Mouse (Mus musculus) intestine, embryonic 15.5 days (tissue): ENCODE data around the gene Arl6. TPM values are rescaled to one million over a fixed set of nuclear protein-coding genes. Genes with fewer than 3 reads are reported as not detected.

Experiments used
- ATAC-seq: fragments of 200-750 bp; cut with Nextera tagmentation; 2 replicates; pipeline ENCODE4 v1.8.0; 2017; ENCODE audit warnings: moderate TSS enrichment, moderate library complexity
- H3K27ac ChIP-seq: fragments of 300-500 bp; sonication (generic); 2 replicates; pipeline ENCODE4 v1.5.1; 2015; ENCODE audit warnings: mild to moderate bottlenecking, inconsistent platforms
- H3K27me3 ChIP-seq: fragments of 300-500 bp; sonication (generic); replicated peaks from 2 replicates; pipeline ENCODE4 v1.6.1; 2015; ENCODE audit warnings: inconsistent platforms
- H3K36me3 ChIP-seq: fragments of 300-500 bp; sonication (generic); 2 replicates; pipeline ENCODE4 v1.6.1; 2015; ENCODE audit warnings: inconsistent platforms
- H3K4me1 ChIP-seq: fragments of 300-500 bp; sonication (generic); replicated peaks from 2 replicates; pipeline ENCODE4 v1.6.1; 2015; ENCODE audit warnings: inconsistent platforms
- H3K4me2 ChIP-seq: fragments of 300-500 bp; sonication (generic); replicated peaks from 2 replicates; pipeline ENCODE4 v1.6.1; 2015; ENCODE audit warnings: mild to moderate bottlenecking, inconsistent platforms
- H3K4me3 ChIP-seq: fragments of 300-500 bp; sonication (generic); replicated peaks from 2 replicates; pipeline ENCODE4 v1.5.1; 2015; ENCODE audit warnings: inconsistent platforms
- H3K9ac ChIP-seq: fragments of 300-500 bp; sonication (generic); 2 replicates; pipeline ENCODE4 v1.6.1; 2015; ENCODE audit warnings: inconsistent platforms
- H3K9me3 ChIP-seq: fragments of 300-500 bp; sonication (generic); 2 replicates; pipeline ENCODE4 v1.6.1; 2016; ENCODE audit warnings: inconsistent platforms
- WGBS: fragments of 180-500 bp; shearing (Covaris S2); methylation state at CpG from one replicate; pipeline ENCODE4 v1.1.7; 2015; 5-methylcytosine and 5-hydroxymethylcytosine counted together
- polyA plus RNA-seq: library from polyadenylated mRNA; unstranded; fragments of >200 nt; fragmentation: Nextera tagmentation; extraction: Ambion mirVana; gene quantifications from 2 replicates; pipeline ENCODE4 v1.2.1, GENCODE M21; 2015

Arl6 gene
- polyA plus RNA-seq, result 18.0 and 22.2 TPM in 2 replicates

DNA sequence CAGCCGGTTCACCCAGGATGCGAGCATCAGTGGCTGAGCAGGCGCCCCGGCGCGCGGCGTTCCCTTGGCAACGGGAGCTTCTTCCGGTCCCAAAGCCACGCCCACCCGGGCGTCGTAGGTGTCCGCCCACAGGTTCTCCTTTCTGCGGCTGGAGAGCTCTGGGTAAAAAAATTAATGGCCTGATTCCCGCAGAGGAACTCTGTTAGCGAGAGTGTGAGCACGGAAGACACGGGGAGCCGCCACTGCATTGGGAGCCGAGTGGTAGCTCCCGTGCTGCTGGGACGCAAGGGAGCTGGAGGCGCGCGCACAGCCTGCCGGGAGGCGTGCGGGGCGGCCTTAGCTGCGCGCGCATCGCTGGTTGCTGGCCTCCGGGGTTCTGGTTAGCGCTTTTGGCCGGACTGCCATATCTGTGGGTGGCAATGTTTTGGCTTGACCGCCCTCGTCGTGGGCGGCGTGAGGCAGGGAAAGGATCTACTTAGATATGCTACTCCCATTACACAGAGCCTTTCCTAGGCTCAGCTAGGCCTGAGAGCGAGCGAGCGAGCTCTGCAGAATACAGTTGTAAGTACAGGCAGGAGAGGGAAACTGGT lies at the start of gene Arl6:
TSS of gene Arl6 (minus strand) at position 290 of the 590 bp plus-strand sequence.
- peak within 1 kb of the TSS; percentile 56 for H3K4me3 ChIP-seq
- H3K27ac ChIP-seq, result peak within 1 kb of the TSS; percentile 96
- under 1% methylated on average over 46 of the region's 46 CpGs for WGBS
- no peaks in the 10 kb centered on the region for H3K36me3 ChIP-seq
- H3K4me1 ChIP-seq, result no peaks in the 10 kb centered on the region
- peak within 1 kb of the TSS; percentile 77 for H3K4me2 ChIP-seq
- ATAC-seq, result peak; percentile 99
- no peaks in the 10 kb centered on the region for H3K9me3 ChIP-seq
- H3K9ac ChIP-seq, result peak within 1 kb of the TSS; percentile 46
- H3K27me3 ChIP-seq, result no peaks in the 10 kb centered on the region

DNA sequence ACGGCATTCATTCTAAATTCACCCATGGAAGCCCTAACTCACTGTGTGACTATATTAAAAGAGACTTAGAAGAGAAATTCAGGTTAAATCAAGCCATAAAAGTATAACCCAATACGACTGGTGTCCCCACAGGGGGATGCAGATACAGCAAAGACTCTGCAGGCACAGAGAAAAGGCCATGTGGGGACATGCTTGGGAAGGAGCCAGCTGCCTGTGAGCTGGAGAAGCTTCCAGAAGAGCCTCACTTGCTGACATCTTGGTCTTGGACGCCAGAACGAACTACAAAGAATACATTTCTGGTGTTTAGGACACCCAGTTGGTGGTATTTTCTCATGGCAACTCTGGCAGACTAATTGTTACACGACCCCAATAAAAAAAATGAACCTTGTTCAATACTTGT lies 45.9 kb upstream of the Arl6 start:
- H3K4me3 ChIP-seq, result no peak overlapping the region
- no peaks in the 10 kb centered on the region for H3K9me3 ChIP-seq
- no peaks in the 10 kb centered on the region for H3K27me3 ChIP-seq
- ATAC-seq, result no peak
- no peak overlapping the region for H3K4me2 ChIP-seq
- 71% methylated on average over 5 of the region's 5 CpGs for WGBS
- no peak overlapping the region for H3K27ac ChIP-seq
- no peaks in the 10 kb centered on the region for H3K36me3 ChIP-seq
- no peak overlapping the region for H3K9ac ChIP-seq
- H3K4me1 ChIP-seq, result no peaks in the 10 kb centered on the region

DNA sequence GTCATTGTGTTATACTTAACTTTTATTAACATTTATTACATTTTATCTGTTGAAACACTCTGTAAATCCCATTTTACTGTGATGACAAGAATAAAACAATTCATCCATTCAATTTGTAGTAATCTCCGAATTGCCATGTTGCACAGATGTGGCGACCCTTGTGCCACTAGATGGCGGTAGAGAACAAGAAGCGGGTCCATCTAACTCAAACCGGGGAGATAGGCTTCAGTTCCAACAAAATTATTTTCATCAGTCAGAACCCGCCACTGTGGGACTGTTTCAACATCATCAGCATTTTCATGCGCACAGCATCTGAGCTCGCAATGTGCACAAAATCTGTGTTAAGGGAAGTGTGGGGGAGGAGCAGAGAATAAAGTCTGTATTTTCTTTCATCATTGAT lies 44.2 kb upstream of the Arl6 start:
- H3K36me3 ChIP-seq, result no peaks in the 10 kb centered on the region
- H3K4me3 ChIP-seq, result no peak overlapping the region
- H3K9me3 ChIP-seq, result no peaks in the 10 kb centered on the region
- 5% methylated on average over 8 of the region's 8 CpGs for WGBS
- no peaks in the 10 kb centered on the region for H3K4me1 ChIP-seq
- no peak overlapping the region for H3K9ac ChIP-seq
- no peaks in the 10 kb centered on the region for H3K27me3 ChIP-seq
- peak; percentile 71 for ATAC-seq
- H3K27ac ChIP-seq, result no peak overlapping the region
- no peak overlapping the region for H3K4me2 ChIP-seq

DNA sequence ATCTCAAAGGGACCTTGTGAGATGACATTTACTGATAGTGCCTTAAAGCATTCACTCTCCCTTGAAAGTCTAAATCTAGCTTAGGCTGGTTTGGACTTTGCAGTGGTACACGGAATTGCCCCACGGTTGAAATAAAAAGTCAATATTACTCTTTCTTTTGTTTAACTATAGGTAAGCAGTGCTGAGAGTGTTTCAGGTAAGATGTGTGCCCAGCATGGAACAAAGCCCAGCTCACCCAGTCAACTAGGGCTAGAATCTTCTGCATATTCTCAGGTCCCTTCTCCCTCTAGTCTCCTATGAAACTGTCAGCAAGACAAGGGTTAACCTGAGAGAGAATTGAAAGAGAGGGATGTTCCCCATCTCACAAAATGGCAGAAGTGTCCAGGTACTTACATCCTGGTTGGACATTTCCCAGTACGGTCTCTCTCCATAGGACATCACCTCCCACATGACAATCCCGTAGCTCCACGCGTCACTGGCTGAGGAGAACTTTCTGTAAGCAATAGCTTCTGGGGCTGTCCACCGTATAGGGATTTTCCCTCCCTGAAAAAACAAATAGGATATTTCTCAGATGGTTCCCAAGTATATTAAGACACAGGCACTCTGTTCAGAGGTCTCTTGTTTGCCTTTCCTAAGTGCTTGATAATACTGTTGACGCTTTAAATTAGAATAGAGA lies 43.2 kb upstream of the Arl6 start:
- Histone ChIP-seq H3K4me1 (no peaks in the 10 kb centered on the region), H3K9ac (no peak overlapping the region), H3K4me2 (no peak overlapping the region), H3K9me3 (no peaks in the 10 kb centered on the region), H3K4me3 (no peak overlapping the region), H3K36me3 (no peaks in the 10 kb centered on the region), H3K27me3 (no peaks in the 10 kb centered on the region), H3K27ac (no peak overlapping the region)
- ATAC-seq, result no peak
- 74% methylated on average over 8 of the region's 8 CpGs for WGBS

DNA sequence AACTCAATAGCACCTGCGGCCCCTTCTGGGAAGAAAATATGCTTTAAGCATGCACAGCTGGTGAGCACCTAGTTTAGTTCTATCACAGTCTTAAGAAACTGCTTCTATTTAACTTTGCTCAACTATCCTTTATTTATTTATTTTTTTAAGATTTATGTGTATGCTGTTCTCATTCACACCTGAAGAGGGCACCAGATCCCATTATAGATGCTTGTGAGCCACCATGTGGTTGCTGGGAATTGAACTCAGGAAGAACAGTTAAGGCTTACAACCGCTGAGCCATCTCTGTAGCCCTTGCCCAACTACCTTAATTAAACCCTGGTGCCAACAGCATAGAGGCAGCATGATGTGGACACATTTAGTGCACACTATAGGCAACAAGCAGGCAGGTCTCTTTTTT lies 27.7 kb upstream of the Arl6 start:
- 87% methylated on average over 2 of the region's 2 CpGs for WGBS
- Histone ChIP-seq H3K27me3 (no peaks in the 10 kb centered on the region), H3K36me3 (no peaks in the 10 kb centered on the region)

DNA sequence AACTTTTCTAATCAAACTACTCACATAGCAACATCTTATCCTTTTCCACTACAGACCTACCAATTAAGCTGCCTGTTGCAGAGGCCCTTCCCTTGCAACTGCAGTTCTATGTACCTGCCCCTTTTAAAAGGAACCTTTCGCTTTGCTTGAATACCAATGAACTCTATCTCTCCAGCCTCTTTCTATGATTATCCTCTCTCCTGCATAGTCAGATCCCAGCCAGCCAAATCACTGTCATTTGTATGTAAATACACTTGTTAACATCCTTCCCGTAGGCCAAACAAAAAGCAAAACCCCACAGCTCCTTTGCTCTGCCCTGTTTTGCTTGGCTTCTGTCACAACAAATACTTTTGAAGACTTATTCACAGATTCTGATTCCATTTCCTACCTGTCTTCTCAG lies 4.6 kb upstream of the Arl6 start:
- H3K4me3 ChIP-seq, result no peak overlapping the region
- no peak overlapping the region for H3K4me2 ChIP-seq
- no peak for ATAC-seq
- no peak overlapping the region for H3K9ac ChIP-seq
- H3K27ac ChIP-seq, result no peak overlapping the region
- H3K9me3 ChIP-seq, result no peaks in the 10 kb centered on the region
- no peaks in the 10 kb centered on the region for H3K4me1 ChIP-seq
- H3K36me3 ChIP-seq, result no peaks in the 10 kb centered on the region
- no peaks in the 10 kb centered on the region for H3K27me3 ChIP-seq
- 54% methylated on average over 2 of the region's 2 CpGs for WGBS

More for the DNA sequence above, 27.7 kb upstream of the Arl6 start:
- H3K27ac ChIP-seq, result no peak overlapping the region
- H3K4me2 ChIP-seq, result no peak overlapping the region
- ATAC-seq, result no peak
- H3K4me3 ChIP-seq, result no peak overlapping the region
- no peaks in the 10 kb centered on the region for H3K9me3 ChIP-seq
- no peak overlapping the region for H3K9ac ChIP-seq
- H3K4me1 ChIP-seq, result no peaks in the 10 kb centered on the region

DNA sequence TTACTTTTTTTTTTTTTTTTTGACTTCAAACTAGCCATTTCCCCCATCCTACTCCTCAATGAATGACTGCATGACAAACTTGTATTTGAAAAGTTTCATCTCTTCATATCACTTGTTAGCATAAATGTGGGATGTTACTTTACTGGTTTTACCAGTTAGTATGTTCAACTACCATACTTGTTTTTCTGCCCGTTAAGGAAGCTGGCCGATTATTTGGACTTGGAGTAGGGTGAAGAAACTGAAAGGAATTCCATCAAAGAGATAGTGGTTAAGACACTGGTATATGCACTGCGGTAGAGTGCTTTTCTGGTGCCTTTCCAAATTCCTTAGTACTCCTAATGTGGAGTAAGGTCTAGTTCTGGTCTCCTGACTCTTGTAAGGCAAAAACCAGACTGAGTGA lies 794 bp upstream of the Arl6 start:
- Histone ChIP-seq H3K4me3 (no peak overlapping the region), H3K4me2 (no peak overlapping the region), H3K4me1 (no peaks in the 10 kb centered on the region), H3K27ac (no peak overlapping the region), H3K27me3 (no peaks in the 10 kb centered on the region), H3K9me3 (no peaks in the 10 kb centered on the region), H3K36me3 (no peaks in the 10 kb centered on the region), H3K9ac (no peak overlapping the region)
- no peak for ATAC-seq
- WGBS, result 90% methylated on average over 3 of the region's 3 CpGs

DNA sequence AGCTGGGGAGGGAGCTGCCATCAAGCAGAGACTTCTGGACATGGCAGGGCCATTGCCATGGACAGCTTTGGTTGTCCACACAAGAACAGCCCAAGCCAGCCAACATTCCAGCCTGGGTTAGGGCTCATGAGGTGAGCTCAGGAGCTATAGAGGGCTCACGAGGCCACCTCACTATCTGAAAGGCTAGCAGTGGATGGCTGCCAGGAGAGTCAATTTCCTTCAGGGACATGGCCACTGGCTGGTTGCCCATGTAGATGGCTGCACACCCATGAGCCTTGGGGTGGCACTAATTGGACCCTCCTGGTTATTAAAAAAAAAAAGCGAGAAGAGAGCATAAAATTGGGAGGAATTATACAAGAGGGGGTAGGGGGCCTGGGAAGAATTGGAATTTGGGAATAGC lies 4.6 kb downstream of the Arl6 start:
- no peak overlapping the region for H3K9ac ChIP-seq
- WGBS, result 84% methylated on average over 2 of the region's 2 CpGs
- H3K4me1 ChIP-seq, result no peaks in the 10 kb centered on the region
- H3K4me3 ChIP-seq, result no peak overlapping the region
- no peaks in the 10 kb centered on the region for H3K36me3 ChIP-seq
- H3K4me2 ChIP-seq, result no peak overlapping the region
- no peaks in the 10 kb centered on the region for H3K27me3 ChIP-seq
- no peak overlapping the region for H3K27ac ChIP-seq
- no peak for ATAC-seq
- no peaks in the 10 kb centered on the region for H3K9me3 ChIP-seq

DNA sequence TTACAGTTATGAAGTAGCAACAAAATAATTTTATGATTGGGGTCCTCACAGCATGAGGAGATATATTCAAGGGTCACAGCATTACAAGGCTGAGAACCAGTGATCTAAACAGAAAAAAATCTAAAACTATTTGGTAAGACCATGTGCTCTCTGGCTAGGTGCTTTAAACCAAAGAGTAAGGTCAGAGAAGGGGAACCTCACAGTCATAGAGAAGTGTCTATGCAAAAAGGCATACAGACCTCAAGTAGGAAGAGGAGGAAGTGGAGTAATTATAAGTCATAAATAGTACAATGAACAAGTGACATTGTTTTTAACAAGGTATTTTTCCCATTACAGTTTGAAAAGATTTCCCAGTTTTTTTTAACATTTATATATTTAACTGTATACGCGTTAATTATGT lies 17.6 kb downstream of the Arl6 start:
- ATAC-seq, result no peak
- no peak overlapping the region for H3K27ac ChIP-seq

DNA sequence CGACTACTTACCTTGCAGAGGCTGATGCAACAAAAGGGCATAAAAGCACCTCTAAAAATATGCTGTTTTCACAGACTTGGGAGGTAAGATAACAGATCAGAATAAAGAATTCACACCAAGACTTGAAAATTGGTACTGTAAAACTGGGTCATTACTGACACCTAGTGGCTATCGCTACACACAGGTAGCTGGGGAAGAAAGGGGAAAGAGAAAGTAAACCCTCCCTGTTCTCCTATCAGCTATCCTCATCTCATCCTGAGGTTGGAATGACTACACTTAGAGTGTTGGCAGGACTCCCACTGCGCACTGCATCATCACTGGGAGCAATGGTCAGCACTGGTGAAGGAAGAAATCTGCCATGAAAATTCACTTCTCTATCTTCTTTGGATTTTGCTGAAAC lies 22.0 kb downstream of the Arl6 start:
- ATAC-seq, result peak; percentile 81
- no peaks in the 10 kb centered on the region for H3K4me1 ChIP-seq
- H3K4me3 ChIP-seq, result no peak overlapping the region
- WGBS, result 34% methylated on average over 3 of the region's 3 CpGs
- H3K27me3 ChIP-seq, result no peaks in the 10 kb centered on the region
- no peak overlapping the region for H3K27ac ChIP-seq
- no peaks in the 10 kb centered on the region for H3K9me3 ChIP-seq
- H3K9ac ChIP-seq, result no peak overlapping the region
- no peaks in the 10 kb centered on the region for H3K36me3 ChIP-seq
- H3K4me2 ChIP-seq, result no peak overlapping the region

More for the DNA sequence above, 17.6 kb downstream of the Arl6 start:
- no peak overlapping the region for H3K4me3 ChIP-seq
- H3K27me3 ChIP-seq, result no peaks in the 10 kb centered on the region
- H3K36me3 ChIP-seq, result no peaks in the 10 kb centered on the region
- no peaks in the 10 kb centered on the region for H3K4me1 ChIP-seq
- no peak overlapping the region for H3K9ac ChIP-seq
- 95% methylated on average over 2 of the region's 2 CpGs for WGBS
- no peaks in the 10 kb centered on the region for H3K9me3 ChIP-seq
- H3K4me2 ChIP-seq, result no peak overlapping the region

DNA sequence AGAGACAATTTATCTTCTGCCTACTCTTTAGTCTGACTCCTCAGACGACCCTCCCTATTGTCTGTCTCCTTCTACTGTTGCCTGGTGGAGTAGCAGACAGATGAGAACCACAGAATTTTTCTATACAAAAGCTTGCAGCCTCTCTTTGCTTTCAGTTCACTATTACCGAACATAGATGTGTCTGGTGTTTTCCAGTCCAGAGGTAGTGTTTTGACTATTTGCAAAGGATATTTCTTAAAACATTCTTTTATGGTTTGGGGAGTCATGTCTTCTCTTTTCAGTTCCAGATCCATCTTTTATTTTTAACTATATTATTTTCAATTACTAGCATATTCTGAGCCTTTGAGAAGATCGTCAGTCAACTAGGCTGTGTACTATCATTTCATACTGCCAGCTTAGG lies 23.5 kb downstream of the Arl6 start:
- 78% methylated on average over 3 of the region's 3 CpGs for WGBS
- Histone ChIP-seq H3K4me1 (no peaks in the 10 kb centered on the region), H3K27ac (no peak overlapping the region), H3K36me3 (no peaks in the 10 kb centered on the region), H3K4me3 (no peak overlapping the region), H3K27me3 (no peaks in the 10 kb centered on the region), H3K9ac (no peak overlapping the region), H3K9me3 (no peaks in the 10 kb centered on the region), H3K4me2 (no peak overlapping the region)
- no peak for ATAC-seq

DNA sequence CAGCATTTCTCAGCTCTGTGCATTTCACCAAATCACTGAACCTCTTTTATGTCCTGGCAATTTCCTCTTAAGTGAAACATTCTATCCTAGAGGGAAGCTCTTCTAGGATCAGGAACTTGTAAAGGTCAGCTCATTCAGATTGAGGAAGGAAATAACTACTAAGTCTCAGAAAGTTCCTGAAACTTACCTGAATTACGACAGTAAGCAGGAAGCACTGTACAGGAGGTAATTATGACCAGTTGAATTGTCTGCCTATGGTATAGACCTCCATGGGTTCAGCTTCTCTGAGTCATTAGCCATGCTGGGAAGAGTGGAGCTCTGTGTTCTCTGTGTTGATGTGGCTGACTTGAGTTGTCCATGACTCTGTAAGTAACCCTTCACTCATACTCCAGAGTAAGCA lies 28.4 kb downstream of the Arl6 start:
- 87% methylated on average over 1 of the region's 1 CpGs for WGBS
- ATAC-seq, result no peak
- H3K4me3 ChIP-seq, result no peak overlapping the region
- no peaks in the 10 kb centered on the region for H3K36me3 ChIP-seq
- no peaks in the 10 kb centered on the region for H3K9me3 ChIP-seq
- no peak overlapping the region for H3K27ac ChIP-seq
- no peak overlapping the region for H3K4me2 ChIP-seq
- no peak overlapping the region for H3K9ac ChIP-seq
- H3K27me3 ChIP-seq, result no peaks in the 10 kb centered on the region
- no peaks in the 10 kb centered on the region for H3K4me1 ChIP-seq
